Mouse (Mus musculus) kidney, adult 9 months (tissue): ENCODE measurements around the gene Gpatch2l.

ENCODE experiments used
- DNase-seq: peaks from one replicate; pipeline ENCODE4 v3.0.0; 2022

The Gpatch2l gene

GRCm38 (mm10) chr12:86241604-86242536 is at the start of gene Gpatch2l:
Gpatch2l (plus strand) TSS chr12:86241858.
- DNase-seq, result peak; percentile 98

- no peak for DNase-seq
Measured at GRCm38 (mm10) chr12:86192036-86192449, 49.6 kb upstream of the Gpatch2l start.

GRCm38 (mm10) chr12:86196944-86197343 is 44.7 kb upstream of the Gpatch2l start:
- no peak for DNase-seq

- no peak for DNase-seq
Measured at GRCm38 (mm10) chr12:86203443-86204057, 38.1 kb upstream of the Gpatch2l start.

GRCm38 (mm10) chr12:86211099-86211520 is 30.5 kb upstream of the Gpatch2l start:
- no peak for DNase-seq

- DNase-seq, result peak; percentile 43
Measured at GRCm38 (mm10) chr12:86212693-86213470, 28.8 kb upstream of the Gpatch2l start.

GRCm38 (mm10) chr12:86214201-86214600 is 27.5 kb upstream of the Gpatch2l start:
- DNase-seq, result no peak

GRCm38 (mm10) chr12:86216687-86217421 is 24.8 kb upstream of the Gpatch2l start:
- DNase-seq, result no peak

GRCm38 (mm10) chr12:86220200-86221021 is 21.2 kb upstream of the Gpatch2l start:
- no peak for DNase-seq

- no peak for DNase-seq
Measured at GRCm38 (mm10) chr12:86221074-86221703, 20.5 kb upstream of the Gpatch2l start.

GRCm38 (mm10) chr12:86234295-86234694 is 7.4 kb upstream of the Gpatch2l start:
- no peak for DNase-seq

- no peak for DNase-seq
Measured at GRCm38 (mm10) chr12:86238736-86239135, 2.9 kb upstream of the Gpatch2l start.

- DNase-seq, result peak; percentile 18
Measured at GRCm38 (mm10) chr12:86242563-86242962, 905 bp downstream of the Gpatch2l start.

GRCm38 (mm10) chr12:86243936-86244335 is 2.3 kb downstream of the Gpatch2l start:
- no peak for DNase-seq

GRCm38 (mm10) chr12:86250183-86250582 is 8.5 kb downstream of the Gpatch2l start:
- no peak for DNase-seq

GRCm38 (mm10) chr12:86254910-86255309 is 13.3 kb downstream of the Gpatch2l start:
- no peak for DNase-seq

GRCm38 (mm10) chr12:86271626-86272025 is 30.0 kb downstream of the Gpatch2l start:
- no peak for DNase-seq

GRCm38 (mm10) chr12:86274246-86274645 is 32.6 kb downstream of the Gpatch2l start:
- DNase-seq, result no peak

GRCm38 (mm10) chr12:86275731-86276130 is 34.1 kb downstream of the Gpatch2l start:
- DNase-seq, result peak; percentile 38

GRCm38 (mm10) chr12:86276463-86276862 is 34.8 kb downstream of the Gpatch2l start:
- no peak for DNase-seq

- no peak for DNase-seq
Measured at GRCm38 (mm10) chr12:86276895-86277294, 35.2 kb downstream of the Gpatch2l start.
